7 mouse cellular contexts compared by ENCODE assay signal in genomic region chr8:124633001-124633703, GRCm38 (mm10). TPM values are rescaled to one million over a fixed set of nuclear protein-coding genes. Genes with fewer than 3 reads are reported as not detected.
DNase-seq lines count a peak whose midpoint lies in the region; ATAC-seq and TF ChIP-seq lines count a peak whose summit lies in the region.

No protein-coding gene starts in this region.

- no peak for ATAC-seq in erythroid progenitor cell, adult 5-6 weeks (replicated peaks; ENCODE audit: low FRiP score, poor library complexity, severe bottlenecking)

- peaks cover 42% of the 10 kb centered on the region for H3K36me3 ChIP-seq in heart, embryonic 10.5 days

- peaks cover 31% of the 10 kb centered on the region for H3K4me1 ChIP-seq in heart, embryonic 10.5 days
- H3K4me1 ChIP-seq in olfactory bulb, adult 2 months (ENCODE audit: control insufficient read depth, insufficient read depth, low read length): peaks cover 28% of the 10 kb centered on the region

- no peak overlapping the region for H3K4me3 ChIP-seq in heart, embryonic 10.5 days
- H3K4me3 ChIP-seq in olfactory bulb, adult 2 months (ENCODE audit: insufficient read depth, low read depth, low read length): no peak overlapping the region

- WGBS in heart, embryonic 10.5 days: 68% methylated on average over 14 of the region's 14 CpGs
- WGBS in olfactory bulb, adult 2 months: 65% methylated on average over 14 of the region's 14 CpGs

- TF ChIP-seq CTCF in olfactory bulb, adult 2 months (IDR thresholded peaks at IDR 0.05; ENCODE audit: insufficient read depth, low read depth, low read length): no peak

- H3K9me3 ChIP-seq in heart, embryonic 10.5 days: no peaks in the 10 kb centered on the region

- no peaks in the 10 kb centered on the region for H3K27me3 ChIP-seq in heart, embryonic 10.5 days (ENCODE audit: insufficient read depth, poor library complexity, severe bottlenecking)

- DNase-seq in NIH3T3 (ENCODE audit: low read depth): peak; percentile 84
- DNase-seq in cerebellum, adult 18-20 months: peak; percentile 51 to 54
- no peak for DNase-seq in heart, embryonic 10.5 days (ENCODE audit: low spot score)
- DNase-seq in kidney, postnatal 10 days: peak; percentile 88
- no peak for DNase-seq in thymus, postnatal 0 days (ENCODE audit: low spot score)

- peak overlapping the region; percentile 73; the same call in 1 of the 2 replicates for H3K27ac ChIP-seq in heart, embryonic 10.5 days
- H3K27ac ChIP-seq in olfactory bulb, adult 2 months (ENCODE audit: insufficient read depth, low read depth, low read length): peak overlapping the region; percentile 49

- TF ChIP-seq POLR2A in olfactory bulb, adult 2 months (IDR thresholded peaks at IDR 0.05; ENCODE audit: insufficient read depth, low read depth, low read length): no peak

RNA-seq across cellular contexts. Expression of gene 2310022B05Rik, which starts 30.0 kb away (rescaled TPM):
- polyA plus RNA-seq in heart, embryonic 10.5 days (2016; fragmentation: Nextera tagmentation; extraction: Ambion mirVana): 32.6 and 34.7 TPM in 2 replicates
- polyA plus RNA-seq in olfactory bulb, adult 2 months (2012; ENCODE audit: insufficient read depth, insufficient read length, low replicate concordance, missing spikeins): not detected in 2 replicates
- total RNA-seq in erythroid progenitor cell, adult 5-6 weeks (2015; ENCODE audit: low replicate concordance): 38.6 and 42.8 TPM in 2 replicates
- 12.5 and 17.8 TPM in 2 replicates for total RNA-seq in erythroid progenitor cell, adult 5-6 weeks (2017; ENCODE audit: low replicate concordance)
- 6.7 and 6.9 TPM in 2 replicates for polyA plus RNA-seq in thymus, postnatal 0 days (2015; fragmentation: Nextera tagmentation; extraction: Ambion mirVana)

RNA-seq across cellular contexts. Expression of gene Capn9, which starts 57.2 kb away (rescaled TPM):
- not detected in 2 replicates for polyA plus RNA-seq in heart, embryonic 10.5 days (2016; fragmentation: Nextera tagmentation; extraction: Ambion mirVana)
- polyA plus RNA-seq in olfactory bulb, adult 2 months (2012; ENCODE audit: insufficient read depth, insufficient read length, low replicate concordance, missing spikeins): not detected in 2 replicates
- not detected in 2 replicates for total RNA-seq in erythroid progenitor cell, adult 5-6 weeks (2015; ENCODE audit: low replicate concordance)
- not detected in 2 replicates for total RNA-seq in erythroid progenitor cell, adult 5-6 weeks (2017; ENCODE audit: low replicate concordance)
- 0.14 and 0.37 TPM in 2 replicates for polyA plus RNA-seq in thymus, postnatal 0 days (2015; fragmentation: Nextera tagmentation; extraction: Ambion mirVana)

Comparison
In these comparisons a context has a peak if more than half of its experiments do, and no peak if none do; other contexts are left out.
1. DNase-seq: peak in NIH3T3 (single experiment), cerebellum, adult 18-20 months (2 of 2) and kidney, postnatal 10 days (single experiment); none in heart, embryonic 10.5 days (single experiment) and thymus, postnatal 0 days (single experiment).